Mouse (Mus musculus) megakaryocyte-erythroid progenitor cell, adult 5 weeks (primary cell): ENCODE results near the gene Cyp21a1. TPM values are rescaled to one million over a fixed set of nuclear protein-coding genes. Genes with fewer than 3 reads are reported as not detected.

ENCODE experiments used
- polyA plus RNA-seq: library from polyadenylated mRNA; stranded (reverse); fragments of >175 nt; gene quantifications from 2 replicates; pipeline ENCODE4 v1.2.3, GENCODE M21; 2012

Cyp21a1 gene
- polyA plus RNA-seq, result not detected in 2 replicates

GRCm38 (mm10) chr17:34804301-34804700 is at the start of gene Cyp21a1:
TSS of gene Cyp21a1 (minus strand) at chr17:34804561.

GRCm38 (mm10) chr17:34849722-34850516 is 45.6 kb upstream of the Cyp21a1 start, which contains the start of the genes Skiv2l and Nelfe:
TSS of gene Skiv2l (minus strand) at chr17:34850210.
TSS of gene Nelfe (plus strand) at chr17:34850391.

GRCm38 (mm10) chr17:34836856-34837221 is 32.5 kb upstream of the Cyp21a1 start, which contains the start of the genes Stk19 and Dxo:
TSS of gene Stk19 (minus strand) at chr17:34836945.
TSS of gene Dxo (plus strand) at chr17:34837019.

Other genes with a start within 250 kb of the Cyp21a1 start
- 2.6 and 3.1 TPM in 2 replicates for gene Notch4, start 240.3 kb downstream of the Cyp21a1 start, polyA plus RNA-seq
- 351 and 421 TPM in 2 replicates for gene Gpsm3, start 214.8 kb downstream of the Cyp21a1 start, polyA plus RNA-seq
- 81.6 and 90.2 TPM in 2 replicates for gene Pbx2, start 213.3 kb downstream of the Cyp21a1 start, polyA plus RNA-seq
- 7.3 and 10.8 TPM in 2 replicates for gene Ager, start 206.7 kb downstream of the Cyp21a1 start, polyA plus RNA-seq
- 65.9 and 70.5 TPM in 2 replicates for gene Rnf5, start 200.9 kb downstream of the Cyp21a1 start, polyA plus RNA-seq
- 119 and 139 TPM in 2 replicates for gene Agpat1, start 200.3 kb downstream of the Cyp21a1 start, polyA plus RNA-seq
- 3.9 and 4.4 TPM in 2 replicates for gene Egfl8, start 188.6 kb downstream of the Cyp21a1 start, polyA plus RNA-seq
- gene Ppt2, start 176.1 kb downstream of the Cyp21a1 start, polyA plus RNA-seq, result 185 and 189 TPM in 2 replicates
- 2.5 and 3.4 TPM in 2 replicates for gene Prrt1, start 175.0 kb downstream of the Cyp21a1 start, polyA plus RNA-seq
- 8.3 and 8.4 TPM in 2 replicates for gene Fkbpl, start 159.8 kb downstream of the Cyp21a1 start, polyA plus RNA-seq
- gene Atf6b, start 157.4 kb downstream of the Cyp21a1 start, polyA plus RNA-seq, result 184 and 230 TPM in 2 replicates
- 0.02 TPM in 2 replicates for gene Tnxb, start 134.0 kb downstream of the Cyp21a1 start, polyA plus RNA-seq
- gene C4b, start 60.7 kb downstream of the Cyp21a1 start, polyA plus RNA-seq, result 0.17 and 0.61 TPM in 2 replicates
- gene Stk19, start 32.4 kb upstream of the Cyp21a1 start, polyA plus RNA-seq, result 65.1 and 75.3 TPM in 2 replicates
- gene Dxo, start 32.5 kb upstream of the Cyp21a1 start, polyA plus RNA-seq, result 106 TPM in 2 replicates
- 63.8 and 69.0 TPM in 2 replicates for gene Skiv2l, start 45.6 kb upstream of the Cyp21a1 start, polyA plus RNA-seq
- gene Nelfe, start 45.8 kb upstream of the Cyp21a1 start, polyA plus RNA-seq, result 308 and 315 TPM in 2 replicates
- 0.13 TPM in 1 of 2 replicates, not detected in the other for gene Cfb, start 58.0 kb upstream of the Cyp21a1 start, polyA plus RNA-seq
- 51.5 and 66.6 TPM in 2 replicates for gene Zbtb12, start 74.9 kb upstream of the Cyp21a1 start, polyA plus RNA-seq
- gene Gm20547, start 77.5 kb upstream of the Cyp21a1 start, polyA plus RNA-seq, result not detected in 2 replicates
- gene C2, start 93.7 kb upstream of the Cyp21a1 start, polyA plus RNA-seq, result 2.0 and 2.3 TPM in 2 replicates
- gene Ehmt2, start 93.9 kb upstream of the Cyp21a1 start, polyA plus RNA-seq, result 441 and 469 TPM in 2 replicates
- not detected in 2 replicates for gene Slc44a4, start 109.9 kb upstream of the Cyp21a1 start, polyA plus RNA-seq
- gene Neu1, start 126.7 kb upstream of the Cyp21a1 start, polyA plus RNA-seq, result 52.4 and 79.9 TPM in 2 replicates
- gene Hspa1b, start 154.7 kb upstream of the Cyp21a1 start, polyA plus RNA-seq, result 425 and 1,961 TPM in 2 replicates
- gene Gm20481, start 165.4 kb upstream of the Cyp21a1 start, polyA plus RNA-seq, result 0.52 TPM in 1 of 2 replicates, not detected in the other
- 239 and 1,296 TPM in 2 replicates for gene Hspa1a, start 167.6 kb upstream of the Cyp21a1 start, polyA plus RNA-seq
- 0.06 TPM in 1 of 2 replicates, not detected in the other for gene Hspa1l, start 168.1 kb upstream of the Cyp21a1 start, polyA plus RNA-seq
- 154 and 167 TPM in 2 replicates for gene Lsm2, start 177.3 kb upstream of the Cyp21a1 start, polyA plus RNA-seq
- gene Vars, start 196.4 kb upstream of the Cyp21a1 start, polyA plus RNA-seq, result 841 and 875 TPM in 2 replicates
- 0.24 and 0.38 TPM in 2 replicates for gene Vwa7, start 212.0 kb upstream of the Cyp21a1 start, polyA plus RNA-seq
- gene Sapcd1, start 223.5 kb upstream of the Cyp21a1 start, polyA plus RNA-seq, result 6.0 and 11.9 TPM in 2 replicates
- 3.4 and 5.4 TPM in 2 replicates for gene Msh5, start 242.2 kb upstream of the Cyp21a1 start, polyA plus RNA-seq
- gene Clic1, start 245.4 kb upstream of the Cyp21a1 start, polyA plus RNA-seq, result 109 and 129 TPM in 2 replicates